Mouse (Mus musculus) ES-Bruce4 (cell line): Measurements from ENCODE around the gene Rtkn2. TPM values are rescaled to one million over a fixed set of nuclear protein-coding genes. Genes with fewer than 3 reads are reported as not detected.

Experiments used
- H3K27ac ChIP-seq: 2 replicates; pipeline ENCODE4 v1.5.1; 2012; ENCODE audit warnings: low read length, inconsistent platforms; ENCODE audit not compliant: insufficient read depth
- H3K27me3 ChIP-seq: 2 replicates; pipeline ENCODE4 v1.6.1; 2012; ENCODE audit warnings: mild to moderate bottlenecking, low read length, inconsistent platforms; ENCODE audit not compliant: control insufficient read depth, poor library complexity, insufficient read depth, severe bottlenecking
- H3K36me3 ChIP-seq: 2 replicates; pipeline ENCODE4 v1.6.1; 2012; ENCODE audit warnings: inconsistent platforms, mild to moderate bottlenecking, low read length, moderate library complexity; ENCODE audit not compliant: control insufficient read depth, poor library complexity, insufficient read depth, severe bottlenecking
- H3K4me1 ChIP-seq: one replicate; pipeline ENCODE4 v1.8.1; 2011; ENCODE audit warnings: low read length; ENCODE audit not compliant: control insufficient read depth, insufficient read depth
- H3K4me3 ChIP-seq: 2 replicates; pipeline ENCODE4 v1.5.1; 2011; ENCODE audit warnings: low read depth, mild to moderate bottlenecking, low read length
- H3K9ac ChIP-seq: 2 replicates; pipeline ENCODE4 v1.6.1; 2012; ENCODE audit warnings: low read depth, mild to moderate bottlenecking, inconsistent platforms; ENCODE audit not compliant: poor library complexity, severe bottlenecking
- H3K9me3 ChIP-seq: replicated peaks from 2 replicates; pipeline ENCODE4 v1.6.1; 2012; ENCODE audit warnings: mild to moderate bottlenecking, low read length, inconsistent platforms; ENCODE audit not compliant: control insufficient read depth, poor library complexity, insufficient read depth, severe bottlenecking
- CTCF ChIP-seq: IDR thresholded peaks from one replicate; pipeline ENCODE4 v1.8.1; 2011; ENCODE audit warnings: low read depth, low read length
- EP300 ChIP-seq: IDR thresholded peaks from 2 replicates; pipeline ENCODE4 v1.6.1; 2011; ENCODE audit warnings: low read depth, low read length; ENCODE audit not compliant: insufficient read depth
- POLR2A ChIP-seq: IDR thresholded peaks from one replicate; pipeline ENCODE4 v1.8.1; 2011; ENCODE audit warnings: low read length; ENCODE audit not compliant: insufficient read depth
- polyA plus RNA-seq: library from polyadenylated mRNA; stranded (reverse); fragments of >200 nt; gene quantifications from 2 replicates; pipeline ENCODE4 v1.2.4, GENCODE M21; 2011; ENCODE audit warnings: low read depth; ENCODE audit not compliant: missing spikeins, insufficient read depth, insufficient read length

Gene Rtkn2
- polyA plus RNA-seq, 1 experiment = 19.4 TPM

- no peaks in the 10 kb centered on the region; the same call in 1 of the 2 replicates for H3K27me3 ChIP-seq
- H3K4me3 ChIP-seq = no peak overlapping the region
- H3K9ac ChIP-seq = no peak overlapping the region
- no peak overlapping the region for H3K27ac ChIP-seq
- no peaks in the 10 kb centered on the region for H3K36me3 ChIP-seq
- TF ChIP-seq EP300 = no peak
- no peak for TF ChIP-seq CTCF
- TF ChIP-seq POLR2A = no peak
- H3K4me1 ChIP-seq = peaks cover 2% of the 10 kb centered on the region
- no peaks in the 10 kb centered on the region for H3K9me3 ChIP-seq
Measured at GRCm38 (mm10) chr10:68078708-68079107, 99.3 kb downstream of the Rtkn2 start.

- TF ChIP-seq POLR2A = no peak
- TF ChIP-seq EP300 = no peak
- TF ChIP-seq CTCF = no peak
- H3K9ac ChIP-seq = no peak overlapping the region
- H3K4me3 ChIP-seq = no peak overlapping the region
- no peaks in the 10 kb centered on the region for H3K36me3 ChIP-seq
- H3K27me3 ChIP-seq = no peaks in the 10 kb centered on the region; the same call in 1 of the 2 replicates
- H3K27ac ChIP-seq = no peak overlapping the region
- H3K4me1 ChIP-seq = no peaks in the 10 kb centered on the region
- H3K9me3 ChIP-seq = no peaks in the 10 kb centered on the region
Measured at GRCm38 (mm10) chr10:68079910-68080670, 100.7 kb downstream of the Rtkn2 start.

- no peak for TF ChIP-seq POLR2A
- TF ChIP-seq EP300 = no peak
- no peak for TF ChIP-seq CTCF
Measured at GRCm38 (mm10) chr10:68081712-68082111, 102.3 kb downstream of the Rtkn2 start.

GRCm38 (mm10) chr10:68085574-68085973 is 106.2 kb downstream of the Rtkn2 start:
- no peaks in the 10 kb centered on the region for H3K36me3 ChIP-seq
- TF ChIP-seq POLR2A = no peak
- TF ChIP-seq CTCF = no peak
- TF ChIP-seq EP300 = no peak
- no peak overlapping the region for H3K4me3 ChIP-seq
- H3K27me3 ChIP-seq = no peaks in the 10 kb centered on the region
- no peak overlapping the region for H3K27ac ChIP-seq
- H3K9ac ChIP-seq = no peak overlapping the region
- no peaks in the 10 kb centered on the region for H3K9me3 ChIP-seq
- H3K4me1 ChIP-seq = no peaks in the 10 kb centered on the region

More at GRCm38 (mm10) chr10:68081712-68082111, 102.3 kb downstream of the Rtkn2 start:
- Histone ChIP-seq H3K9me3 (no peaks in the 10 kb centered on the region), H3K4me3 (no peak overlapping the region), H3K9ac (no peak overlapping the region), H3K4me1 (no peaks in the 10 kb centered on the region), H3K27me3 (no peaks in the 10 kb centered on the region), H3K36me3 (no peaks in the 10 kb centered on the region), H3K27ac (no peak overlapping the region)

- Histone ChIP-seq H3K27me3 (no peaks in the 10 kb centered on the region), H3K4me3 (no peak overlapping the region), H3K36me3 (no peaks in the 10 kb centered on the region), H3K9me3 (no peaks in the 10 kb centered on the region), H3K27ac (no peak overlapping the region), H3K9ac (no peak overlapping the region), H3K4me1 (no peaks in the 10 kb centered on the region)
- TF ChIP-seq EP300 (no peak), CTCF (no peak), POLR2A (no peak)
Measured at GRCm38 (mm10) chr10:68086973-68087372, 107.6 kb downstream of the Rtkn2 start.

GRCm38 (mm10) chr10:68087722-68088121 is 108.4 kb downstream of the Rtkn2 start:
- H3K27ac ChIP-seq = no peak overlapping the region
- H3K9me3 ChIP-seq = no peaks in the 10 kb centered on the region
- H3K9ac ChIP-seq = no peak overlapping the region

More at GRCm38 (mm10) chr10:68087722-68088121, 108.4 kb downstream of the Rtkn2 start:
- Histone ChIP-seq H3K36me3 (no peaks in the 10 kb centered on the region), H3K4me3 (no peak overlapping the region), H3K4me1 (no peaks in the 10 kb centered on the region), H3K27me3 (no peaks in the 10 kb centered on the region)
- TF ChIP-seq CTCF = peak; percentile 25
- no peak for TF ChIP-seq POLR2A
